Mouse (Mus musculus) adrenal gland, adult 18-20 months (tissue): Measurements from ENCODE around the gene Zfp446. TPM values are rescaled to one million over a fixed set of nuclear protein-coding genes. Genes with fewer than 3 reads are reported as not detected.

Experiments
- DNase-seq, 2 experiments: peaks; one replicate each; pipeline ENCODE4 v3.0.0; 2021 to 2022; ENCODE audit warnings: low spot score in 2 of 2
- total RNA-seq, 2 experiments: library from RNA; stranded (reverse); gene quantifications; 1 replicate in 1 of 2; 2 replicates in 1 of 2; pipeline ENCODE4 v1.2.3; 2021

Zfp446 gene
- total RNA-seq, 2 experiments from 2014 or later: 5.7 to 6.5 TPM

DNA sequence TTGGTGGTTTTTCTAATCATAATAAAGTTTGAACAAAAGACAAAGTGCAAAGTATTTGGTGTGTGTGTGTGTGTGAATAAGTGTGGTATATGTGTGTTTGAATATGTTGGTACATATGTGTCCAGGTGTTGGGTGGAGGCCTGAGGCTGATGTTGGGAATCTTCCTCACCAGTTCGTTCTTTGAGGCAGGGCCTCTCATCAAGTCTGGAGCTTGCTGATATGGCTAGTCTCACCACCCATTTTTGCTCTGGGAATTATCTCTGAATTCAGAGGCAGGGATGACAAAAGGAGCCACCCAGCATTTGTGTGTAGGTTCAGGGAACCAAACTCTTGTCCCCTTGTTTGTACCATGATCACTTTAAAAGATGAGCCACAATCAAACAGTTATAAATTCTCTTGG, 8.1 kb downstream of the Zfp446 start:
- no peak for DNase-seq

DNA sequence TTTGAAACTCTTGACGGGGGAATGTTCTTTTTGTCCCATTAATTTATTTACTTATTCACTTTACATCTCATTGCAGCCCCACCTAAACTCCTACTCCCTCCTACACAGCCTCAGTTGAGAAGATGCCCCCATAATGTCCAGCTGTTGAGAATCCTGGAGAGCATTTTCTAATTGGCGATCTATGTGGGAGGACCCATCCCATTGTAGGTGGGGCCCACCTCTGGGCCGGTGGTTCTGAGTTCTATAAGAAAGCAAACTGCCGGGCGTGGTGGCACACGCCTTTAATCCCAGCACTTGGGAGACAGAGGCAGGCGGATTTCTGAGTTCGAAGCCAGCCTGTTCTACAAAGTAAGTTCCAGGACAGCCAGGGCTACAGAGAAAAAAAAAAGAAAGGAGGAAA, 9.3 kb downstream of the Zfp446 start:
- DNase-seq: no peak

DNA sequence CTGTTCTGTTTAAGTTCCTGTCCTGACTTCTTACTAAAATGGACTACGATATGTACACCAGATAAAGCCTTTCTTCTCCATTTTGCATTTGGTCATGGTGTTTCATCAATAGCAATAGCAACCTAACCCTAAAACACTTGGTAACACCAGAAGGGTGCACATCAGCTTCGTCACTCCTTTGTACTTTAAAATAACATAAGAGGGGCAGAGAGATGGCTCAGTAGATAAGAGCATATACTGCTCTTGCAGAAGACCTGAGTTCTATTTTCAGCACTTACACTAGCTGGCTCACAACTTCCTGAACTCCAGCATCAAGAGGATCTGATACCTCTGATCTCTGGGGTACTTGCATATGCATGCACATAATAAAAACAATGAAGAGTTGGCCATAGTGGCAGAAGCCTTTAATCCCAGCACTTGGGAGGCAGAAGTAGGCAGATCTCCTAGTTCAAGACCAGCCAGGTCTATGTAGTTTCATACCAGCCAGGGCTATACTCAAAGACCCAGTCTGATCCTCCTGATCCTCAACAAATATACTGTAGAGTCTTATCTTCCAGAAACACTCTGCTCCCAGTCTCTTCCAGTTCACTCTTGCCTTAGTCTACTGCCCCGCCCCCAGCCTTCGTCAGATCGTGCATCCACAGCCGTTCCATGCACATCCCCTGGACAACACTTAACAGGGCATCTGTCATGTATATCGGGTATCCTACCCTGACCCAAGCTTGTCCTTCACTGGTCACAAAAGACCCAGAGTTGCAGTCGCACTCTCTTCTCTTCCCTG, 10.0 kb downstream of the Zfp446 start:
- DNase-seq: no peak

DNA sequence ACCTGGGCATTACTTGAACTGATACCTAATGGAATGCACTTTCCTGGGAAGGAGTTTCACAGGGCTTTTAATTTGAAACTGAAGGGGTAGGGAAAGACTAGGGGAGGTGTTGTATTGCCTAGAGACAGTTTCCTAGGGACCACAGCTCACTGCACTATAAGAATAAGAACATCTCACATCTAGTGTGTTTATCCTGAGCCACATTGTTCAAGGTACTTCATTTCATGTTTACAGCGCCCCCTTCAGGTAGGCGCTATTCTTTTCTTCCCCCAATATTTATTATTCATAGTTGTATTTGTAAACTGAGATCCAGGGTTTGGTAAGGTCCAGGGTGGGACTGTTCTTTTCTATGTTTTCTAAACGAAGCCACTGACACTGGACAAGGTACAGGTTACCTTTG, 14.6 kb downstream of the Zfp446 start:
- no peak for DNase-seq

DNA sequence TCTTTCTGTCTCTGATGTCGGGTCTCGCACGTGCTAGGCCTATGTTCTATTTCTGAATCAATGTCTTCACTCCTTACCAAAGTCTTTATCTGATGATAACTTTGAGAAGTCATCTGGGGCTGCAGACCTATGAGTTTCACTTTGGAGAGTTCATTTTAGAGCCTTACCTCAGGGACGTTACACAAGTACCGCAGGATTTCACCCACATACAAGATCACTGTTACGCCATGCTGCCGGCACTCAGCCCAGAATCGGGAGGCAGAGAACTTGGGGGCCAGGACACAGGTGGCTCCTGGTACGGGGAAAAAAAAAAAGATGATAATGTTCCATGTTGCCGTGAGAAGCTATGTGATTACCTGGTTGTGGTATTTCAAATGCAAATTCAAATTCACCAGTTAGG, 15.5 kb downstream of the Zfp446 start:
- no peak for DNase-seq

DNA sequence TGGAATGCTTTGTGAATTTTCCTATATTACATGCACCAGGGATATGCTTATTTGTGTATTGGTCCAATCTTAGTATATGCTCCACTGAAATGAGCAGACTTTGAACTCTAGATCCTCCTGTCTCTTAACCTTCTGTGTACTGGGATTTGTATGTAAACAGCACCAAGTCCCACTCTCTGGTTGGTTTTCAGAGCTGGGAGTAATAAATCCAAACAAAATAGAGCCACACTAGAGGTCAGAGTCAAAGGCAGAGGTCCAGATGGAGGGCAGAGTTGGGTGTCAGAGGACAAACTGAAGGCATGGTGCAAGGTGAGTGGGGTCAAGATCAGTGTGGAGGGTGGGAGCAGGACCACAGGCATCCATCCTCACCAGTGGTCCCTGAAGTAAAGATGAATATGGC, 18.2 kb downstream of the Zfp446 start:
- DNase-seq: no peak

DNA sequence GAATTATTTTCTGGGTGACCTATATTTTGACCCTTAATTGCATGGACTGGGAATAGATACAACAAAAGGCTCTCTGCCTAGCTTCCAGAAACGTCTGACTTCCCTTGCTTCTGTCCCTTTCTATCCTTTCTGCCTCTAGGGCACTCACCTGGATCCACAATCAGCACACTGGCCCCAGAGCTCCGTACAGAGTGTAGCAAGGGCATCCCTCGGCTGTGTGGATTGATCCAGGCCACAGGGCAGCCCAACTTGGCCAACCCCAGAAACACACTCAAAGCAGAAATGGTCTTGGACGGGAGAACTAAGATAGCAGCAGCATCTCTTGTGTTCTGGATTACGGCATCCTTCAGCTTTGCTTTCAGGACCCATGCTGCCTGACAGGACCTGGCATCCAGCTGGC, 19.6 kb downstream of the Zfp446 start:
- no peak for DNase-seq

DNA sequence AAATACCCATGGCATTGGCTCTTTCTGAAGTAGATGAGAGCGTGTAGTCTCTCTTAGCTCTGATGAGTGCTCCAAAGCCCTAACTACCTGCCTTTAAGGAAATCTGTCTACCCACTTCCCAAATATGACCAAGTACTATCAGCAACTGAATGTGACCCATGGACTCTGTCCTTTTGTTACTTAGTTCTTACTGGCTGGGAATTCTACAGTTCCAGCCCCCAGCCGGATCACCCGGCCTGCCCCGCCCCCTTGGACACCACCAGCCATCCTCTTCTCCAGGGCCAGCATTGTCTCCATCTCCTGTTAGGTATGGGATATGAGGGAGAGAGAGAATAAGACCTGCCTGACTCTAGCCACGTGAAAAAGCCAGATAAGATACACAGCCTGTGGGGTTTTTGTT, 20.4 kb downstream of the Zfp446 start, which contains the start of gene Slc27a5:
Gene Slc27a5 (minus strand): TSS at position 140 of the 400 bp plus-strand sequence.
- no peak for DNase-seq

DNA sequence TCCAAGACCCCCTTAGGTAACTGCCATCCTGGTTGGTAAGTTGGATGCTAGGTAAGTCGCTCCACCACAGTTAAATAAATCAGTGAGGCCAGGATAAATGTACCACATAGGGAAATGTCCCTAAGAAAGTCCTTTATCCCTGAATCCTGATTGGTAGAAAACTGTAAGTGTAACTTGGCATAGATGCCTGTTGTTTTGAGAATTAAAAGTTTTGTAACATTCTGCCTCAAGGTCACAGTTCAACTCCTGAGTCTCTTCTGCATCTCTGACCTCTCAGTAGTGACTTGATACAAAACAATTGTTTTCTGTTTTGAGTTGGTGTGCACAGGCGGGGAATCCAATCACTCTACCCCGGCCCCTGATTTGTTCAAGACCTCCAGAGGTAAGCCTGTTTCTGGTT, 21.2 kb downstream of the Zfp446 start, which contains the start of gene Trim28:
Gene Trim28 (plus strand): TSS at position 264 of the 400 bp plus-strand sequence.
- DNase-seq: no peak

DNA sequence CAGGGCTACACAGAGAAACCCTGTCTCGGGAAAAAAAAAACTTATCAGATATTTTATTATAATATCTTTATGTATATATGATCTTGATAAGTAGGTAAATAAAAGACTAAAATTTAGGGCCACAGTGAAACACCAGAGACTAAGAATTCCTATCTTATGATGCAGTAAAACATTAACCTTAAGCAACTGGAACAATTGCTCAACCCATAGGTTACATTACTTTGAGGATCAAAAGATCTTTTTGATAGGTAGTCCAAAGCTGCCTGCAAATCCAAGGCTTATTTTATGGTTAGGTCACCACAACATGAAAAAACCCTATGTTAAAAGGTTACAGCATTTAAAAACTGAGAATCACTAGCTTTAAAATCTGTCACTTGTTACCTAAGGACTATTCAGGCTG, 23.9 kb downstream of the Zfp446 start:
- DNase-seq: no peak

DNA sequence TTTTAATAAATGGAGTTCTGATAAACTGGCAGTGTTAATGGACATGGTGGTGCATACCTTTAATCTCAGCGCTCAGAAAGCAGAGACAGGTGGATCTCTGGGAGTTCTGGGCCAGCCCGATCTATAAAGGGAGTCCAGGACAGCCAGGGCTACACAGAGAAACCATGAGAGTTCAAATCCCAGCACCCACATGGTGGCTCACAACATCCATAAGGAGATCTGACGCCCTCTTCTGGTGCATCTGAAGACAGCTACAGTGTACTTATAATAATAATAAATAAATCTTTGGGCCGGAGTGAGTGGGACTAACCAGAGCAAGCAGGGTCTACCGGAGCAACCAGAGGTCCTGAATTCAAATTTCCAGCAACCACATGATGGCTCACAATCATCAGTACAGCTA, 25.7 kb downstream of the Zfp446 start:
- no peak for DNase-seq

DNA sequence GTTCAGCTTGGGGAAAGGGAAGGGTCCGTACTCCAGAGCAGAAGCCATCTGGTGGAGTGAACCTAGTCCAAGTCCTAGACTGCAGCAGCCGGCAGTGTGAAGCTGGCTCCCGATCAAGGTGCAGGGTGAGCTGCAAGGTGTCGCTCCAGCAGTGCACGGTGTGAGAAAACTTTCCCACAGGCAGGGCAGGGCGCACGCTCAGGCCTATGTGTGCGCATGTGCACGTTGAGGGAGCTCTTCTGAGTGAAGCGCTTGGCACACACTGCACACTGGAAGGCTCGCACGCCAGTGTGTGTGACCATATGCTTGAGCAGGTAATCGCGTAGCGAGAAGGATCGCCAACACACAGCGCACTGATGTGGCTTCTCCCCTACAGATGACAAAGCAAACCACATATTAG, 28.4 kb downstream of the Zfp446 start:
- no peak for DNase-seq

DNA sequence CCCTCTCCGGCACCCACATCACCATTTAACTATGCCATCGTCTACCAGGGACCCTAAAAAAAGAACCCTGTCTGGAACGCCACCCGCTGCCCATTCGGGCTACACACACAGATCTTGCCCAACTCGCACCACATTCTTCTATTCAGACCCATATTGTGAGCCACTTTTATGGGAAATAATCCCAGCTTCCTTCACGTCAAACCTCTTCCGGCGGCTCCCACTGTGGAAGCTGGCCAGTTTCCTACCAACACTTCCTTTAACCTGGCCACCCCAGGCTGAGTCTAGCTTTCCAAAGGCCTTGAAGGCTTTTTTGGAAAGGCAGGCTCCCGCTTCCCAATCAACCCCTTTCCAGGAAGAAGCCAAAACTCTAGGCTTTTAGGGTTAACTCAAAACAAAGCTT, 28.9 kb downstream of the Zfp446 start:
- no peak for DNase-seq

DNA sequence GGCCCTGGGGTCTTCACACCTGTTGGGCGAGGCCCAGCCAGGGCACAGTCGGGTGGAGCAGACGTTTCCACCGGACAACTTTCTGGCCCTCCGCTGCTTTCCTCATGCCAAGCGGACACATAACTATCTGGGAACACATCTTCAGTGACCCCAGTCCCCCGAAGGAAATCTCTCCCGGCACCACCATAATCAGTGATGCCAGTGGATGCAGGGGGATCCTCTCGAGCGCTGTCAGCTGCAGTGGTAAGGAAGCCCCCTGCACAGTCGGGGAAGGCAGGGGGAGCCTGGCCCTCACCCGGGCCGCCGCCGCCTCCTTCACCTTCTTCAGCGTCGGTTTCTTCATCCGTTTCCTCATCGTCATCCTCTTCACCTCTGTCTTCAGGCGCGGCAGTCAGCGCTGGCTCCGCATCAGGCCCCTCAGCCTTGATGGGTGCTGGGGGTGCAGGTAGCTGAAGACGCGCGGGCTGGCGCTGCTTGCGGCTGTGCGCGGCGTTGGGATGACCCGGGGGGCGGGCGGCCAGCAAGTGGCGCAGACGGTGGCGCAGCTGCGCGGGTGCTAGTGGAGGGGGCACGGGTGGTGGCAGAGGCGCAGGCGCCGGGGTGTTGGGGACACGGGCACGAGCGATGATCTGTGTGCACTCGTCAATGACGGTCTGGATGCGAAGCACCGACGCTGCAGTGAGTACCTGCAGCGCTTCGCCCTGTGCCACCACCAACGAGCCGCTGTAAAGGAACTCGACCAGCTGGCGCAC, 29.9 kb downstream of the Zfp446 start:
- no peak for DNase-seq

DNA sequence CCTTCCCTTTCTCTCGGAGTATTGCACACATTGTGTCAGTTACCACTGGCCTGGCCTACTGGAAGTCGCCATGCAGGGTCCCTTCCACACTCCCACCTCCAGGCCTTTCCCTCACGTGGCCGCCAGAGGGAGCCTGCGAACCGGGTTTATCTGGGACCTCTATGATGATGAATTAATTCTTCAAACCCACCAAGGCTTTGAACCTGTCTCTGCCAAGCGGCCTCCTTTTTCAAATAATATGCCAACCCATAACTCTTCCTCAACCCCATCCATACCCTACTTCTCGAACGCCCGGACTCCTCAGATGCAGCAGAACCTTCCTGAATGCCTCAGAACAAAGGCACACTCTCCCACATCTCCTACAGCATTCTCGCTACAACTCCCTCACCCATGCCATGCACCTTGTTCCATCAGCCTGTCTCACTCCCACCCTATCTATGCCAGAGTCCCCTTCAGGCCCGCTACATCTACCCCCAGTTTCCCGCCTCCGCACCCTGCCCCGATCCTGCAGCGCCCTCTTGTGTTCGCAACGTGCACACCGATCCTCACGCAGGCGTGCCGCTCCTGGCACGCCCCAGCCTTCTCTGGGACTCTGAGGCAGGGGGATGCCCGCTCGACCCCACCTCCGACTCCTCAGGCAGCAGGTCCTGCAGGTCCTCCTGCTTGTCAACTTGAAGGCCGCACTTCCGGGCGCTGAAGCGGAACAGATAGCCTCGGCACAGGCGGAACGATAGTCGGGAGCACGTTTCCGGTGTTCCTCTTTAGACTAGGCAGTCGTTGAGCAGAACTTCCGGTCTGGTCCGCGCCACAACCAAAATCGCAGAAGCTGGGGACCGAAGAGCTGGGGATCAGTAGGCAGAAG, 31.7 kb downstream of the Zfp446 start:
- peak; percentile 86 to 87 for DNase-seq

DNA sequence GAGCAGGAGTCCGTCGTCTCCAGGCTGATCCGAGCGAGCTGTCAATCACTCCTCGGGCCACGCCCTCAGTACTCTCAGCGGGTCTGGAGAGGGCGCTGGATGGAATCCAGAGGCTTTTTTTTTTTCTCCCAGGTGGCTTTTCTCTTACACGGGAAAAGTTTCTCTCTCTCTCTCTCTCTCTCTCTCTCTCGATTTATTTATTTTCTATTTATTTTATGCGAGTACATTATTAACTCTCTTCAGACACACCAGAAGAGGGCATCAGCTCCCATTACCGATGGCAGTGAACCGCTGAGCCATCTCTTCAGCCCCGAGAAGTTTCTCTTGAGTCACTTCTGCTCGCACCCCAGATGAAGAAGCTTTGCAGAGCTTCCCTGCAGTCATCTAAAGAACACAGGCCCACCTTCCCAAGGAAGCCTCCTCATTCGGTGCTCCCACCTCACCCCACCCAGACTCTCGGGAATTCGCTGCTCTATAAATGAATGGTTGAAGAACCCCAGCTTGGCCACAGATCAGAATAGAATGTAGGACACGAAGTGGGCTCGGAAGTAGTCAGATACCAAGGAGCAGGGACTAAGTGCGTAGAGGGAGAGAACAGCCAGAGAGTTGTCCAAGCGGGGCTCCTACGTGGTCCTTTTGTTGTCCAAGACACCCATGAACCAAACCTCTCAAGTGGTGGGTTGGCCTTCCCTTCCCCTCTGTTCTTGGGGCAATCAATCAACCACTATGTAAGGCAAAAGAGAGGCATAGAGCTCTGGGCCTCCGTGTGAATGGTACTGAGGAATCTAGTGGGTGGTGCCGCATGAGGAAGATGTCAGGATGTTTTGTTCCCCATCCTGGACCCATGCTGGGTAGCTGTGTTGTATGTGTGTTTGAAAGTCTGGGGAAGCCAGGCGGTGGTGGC, 32.6 kb downstream of the Zfp446 start, which contains the start of gene Zbtb45:
Gene Zbtb45 (minus strand): TSS at position 30 of the 904 bp plus-strand sequence.
- no peak for DNase-seq

DNA sequence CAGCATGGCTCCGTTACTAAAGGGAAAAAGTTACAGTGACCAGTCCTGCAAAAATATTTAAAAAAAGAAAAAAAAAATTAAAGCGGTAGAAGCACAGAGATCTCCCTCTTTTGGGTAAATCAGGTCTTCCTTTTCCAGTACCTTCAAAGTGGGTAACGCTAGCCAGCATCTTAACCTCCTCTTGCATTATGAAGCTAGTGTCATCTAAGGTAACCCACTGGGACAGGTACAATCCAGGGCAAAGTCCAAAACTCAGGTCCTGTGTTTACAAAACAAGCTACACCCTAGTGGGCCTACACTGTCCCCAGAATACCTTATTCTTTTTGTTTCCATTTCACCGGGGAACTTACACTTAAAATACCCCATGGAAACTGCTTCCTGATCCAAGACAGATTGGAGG, 36.0 kb downstream of the Zfp446 start:
- DNase-seq: no peak

DNA sequence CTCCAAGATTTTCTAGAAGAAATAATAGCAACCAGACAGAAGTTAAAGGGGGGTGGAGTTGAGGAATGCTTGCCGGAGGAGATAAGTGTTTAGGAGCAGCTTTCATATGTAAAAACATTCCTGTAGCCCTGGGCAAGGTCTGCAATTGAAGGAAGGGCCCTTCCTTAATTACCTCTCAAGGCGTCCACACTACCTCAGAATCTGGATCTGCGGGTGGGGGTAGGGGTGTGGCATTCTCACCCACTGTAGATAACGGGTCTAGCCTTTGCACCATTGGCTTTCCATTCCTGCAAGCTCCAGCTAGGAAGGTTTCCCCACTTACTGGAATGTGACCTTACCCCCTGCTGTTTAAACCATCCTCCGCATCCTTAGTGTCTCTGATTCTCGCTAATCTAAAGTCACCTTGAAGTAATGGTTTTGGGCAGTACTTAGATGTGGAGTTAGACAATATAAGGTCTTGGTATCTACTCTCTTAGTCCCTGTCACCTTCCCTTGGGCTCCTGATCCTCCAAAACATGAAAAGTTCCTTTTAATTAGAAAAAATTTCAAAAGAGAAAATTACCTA, 36.7 kb downstream of the Zfp446 start:
- no peak for DNase-seq

DNA sequence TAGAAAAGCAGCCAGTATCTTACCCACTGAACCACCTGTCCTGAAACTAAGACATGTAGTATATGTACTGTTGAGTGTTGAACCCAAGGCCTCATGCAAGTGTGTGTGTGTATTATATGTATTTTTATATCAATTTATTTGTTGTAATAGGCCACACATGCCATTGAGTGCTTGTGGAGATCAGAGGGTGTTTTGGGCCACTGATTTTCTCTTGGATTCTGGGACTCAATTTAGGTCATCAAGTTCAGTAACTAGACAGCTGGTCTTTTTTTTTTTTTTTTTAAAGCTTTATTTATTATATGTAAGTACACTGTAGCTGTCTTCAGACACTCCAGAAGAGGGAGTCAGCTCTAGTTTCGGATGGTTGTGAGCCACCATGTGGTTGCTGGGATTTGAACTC, 37.6 kb downstream of the Zfp446 start:
- no peak for DNase-seq
